Mouse (Mus musculus) spleen, adult 2 months (tissue): Measurements from ENCODE around the gene Rps27. TPM values are rescaled to one million over a fixed set of nuclear protein-coding genes. Genes with fewer than 3 reads are reported as not detected.

Source experiments
- DNase-seq, 2 experiments: peaks; one replicate each; pipeline versions ENCODE4 v3.0.0 to v3.0.0-alpha.2; 2012 to 2021; ENCODE audit warnings: low spot score in 2 of 2, low read depth in 1 of 2
- H3K27ac ChIP-seq: fragments of 200-500 bp; 2 replicates; pipeline ENCODE4 v1.5.1; 2012; ENCODE audit warnings: low read length, inconsistent platforms; ENCODE audit not compliant: insufficient read depth
- H3K27me3 ChIP-seq: fragments of 200-500 bp; 2 replicates; pipeline ENCODE4 v1.6.1; 2012; ENCODE audit warnings: mild to moderate bottlenecking, moderate library complexity, low read length, inconsistent platforms; ENCODE audit not compliant: control insufficient read depth, insufficient read depth
- H3K36me3 ChIP-seq: fragments of 200-500 bp; 2 replicates; pipeline ENCODE4 v1.6.1; 2012; ENCODE audit warnings: mild to moderate bottlenecking, low read length, inconsistent platforms; ENCODE audit not compliant: control insufficient read depth, insufficient read depth
- H3K4me1 ChIP-seq: fragments of 200-500 bp; 2 replicates; pipeline ENCODE4 v1.6.1; 2011; ENCODE audit warnings: inconsistent platforms; ENCODE audit not compliant: control insufficient read depth, insufficient read depth, insufficient read length
- H3K4me3 ChIP-seq: fragments of 200-500 bp; 2 replicates; pipeline ENCODE4 v1.5.1; 2011; ENCODE audit warnings: mild to moderate bottlenecking, inconsistent platforms; ENCODE audit not compliant: insufficient read depth, insufficient read length; ENCODE audit errors: extremely low read depth
- CTCF ChIP-seq: fragments of 200-500 bp; IDR thresholded peaks from 2 replicates; pipeline ENCODE4 v1.5.1; 2011; ENCODE audit warnings: mild to moderate bottlenecking, inconsistent platforms; ENCODE audit not compliant: insufficient read depth, insufficient read length, insufficient replicate concordance; ENCODE audit errors: extremely low read depth
- POLR2A ChIP-seq: fragments of 200-500 bp; IDR thresholded peaks from 2 replicates; pipeline ENCODE4 v1.6.1; 2011; ENCODE audit warnings: low read depth, low read length, inconsistent platforms
- WGBS: fragments of 180-500 bp; shearing (Covaris S2); methylation state at CpG from one replicate; pipeline ENCODE4 v1.1.7; 2018; 5-methylcytosine and 5-hydroxymethylcytosine counted together
- polyA plus RNA-seq: library from polyadenylated mRNA; depleted of rRNA; stranded (reverse); fragments of >200 nt; gene quantifications from 2 replicates; pipeline ENCODE4 v1.2.3, GENCODE M21; 2012

Gene Rps27
- polyA plus RNA-seq, 1 experiment, result 1,209 TPM

- peak overlapping the region; percentile 66; the same call in 1 of the 2 replicates for H3K4me3 ChIP-seq
- DNase-seq, result no peak
- TF ChIP-seq CTCF (no peak), POLR2A (no peak)
- no peaks in the 10 kb centered on the region for H3K27me3 ChIP-seq
- H3K36me3 ChIP-seq, result peaks cover 7% of the 10 kb centered on the region
- peaks cover 7% of the 10 kb centered on the region for H3K4me1 ChIP-seq
- 3% methylated on average over 3 of the region's 3 CpGs for WGBS
- H3K27ac ChIP-seq, result peak overlapping the region; percentile 93
These were observed 34.1 kb upstream of the Rps27 start for GRCm38 (mm10) chr3:90247630-90247959.

GRCm38 (mm10) chr3:90245406-90245805 is 32.0 kb upstream of the Rps27 start:
- Histone ChIP-seq H3K4me3 (no peak overlapping the region), H3K4me1 (peaks cover 11% of the 10 kb centered on the region), H3K36me3 (peaks cover 2% of the 10 kb centered on the region; the same call in 1 of the 2 replicates), H3K27ac (no peak overlapping the region), H3K27me3 (no peaks in the 10 kb centered on the region)
- TF ChIP-seq CTCF (no peak), POLR2A (no peak)
- WGBS, result 18% methylated on average over 2 of the region's 2 CpGs
- no peak for DNase-seq

- no peaks in the 10 kb centered on the region for H3K36me3 ChIP-seq
- WGBS, result 78% methylated on average over 19 of the region's 19 CpGs
- peaks cover 6% of the 10 kb centered on the region for H3K4me1 ChIP-seq
- H3K27ac ChIP-seq, result no peak within 1 kb of the TSS
- no peak for DNase-seq
- TF ChIP-seq POLR2A, result no peak
- no peak for TF ChIP-seq CTCF
- H3K27me3 ChIP-seq, result no peaks in the 10 kb centered on the region
- H3K4me3 ChIP-seq, result no peak within 1 kb of the TSS
These were observed 29.7 kb upstream of the Rps27 start, which contains the start of gene Creb3l4 for GRCm38 (mm10) chr3:90242984-90243775. TSS of gene Creb3l4 (minus strand) at chr3:90243512.

- Histone ChIP-seq H3K4me1 (peaks cover 4% of the 10 kb centered on the region), H3K27me3 (no peaks in the 10 kb centered on the region), H3K27ac (no peak overlapping the region), H3K4me3 (no peak overlapping the region), H3K36me3 (no peaks in the 10 kb centered on the region)
- no peak for DNase-seq
- 73% methylated on average over 10 of the region's 10 CpGs for WGBS
- TF ChIP-seq POLR2A (no peak), CTCF (no peak)
These were observed 28.4 kb upstream of the Rps27 start for GRCm38 (mm10) chr3:90241669-90242358.

GRCm38 (mm10) chr3:90241251-90241650 is 27.8 kb upstream of the Rps27 start:
- no peak for DNase-seq
- no peak overlapping the region for H3K4me3 ChIP-seq
- WGBS, result 41% methylated on average over 2 of the region's 2 CpGs
- no peak overlapping the region for H3K27ac ChIP-seq
- no peak for TF ChIP-seq CTCF
- TF ChIP-seq POLR2A, result no peak
- peaks cover 4% of the 10 kb centered on the region for H3K4me1 ChIP-seq
- no peaks in the 10 kb centered on the region for H3K27me3 ChIP-seq
- H3K36me3 ChIP-seq, result peaks cover 3% of the 10 kb centered on the region; the same call in 1 of the 2 replicates

- under 1% methylated on average over 61 of the region's 61 CpGs for WGBS
- DNase-seq, result peak; percentile 86 to 93
- peaks cover 4% of the 10 kb centered on the region; the same call in 1 of the 2 replicates for H3K4me1 ChIP-seq
- H3K27me3 ChIP-seq, result no peaks in the 10 kb centered on the region
- H3K4me3 ChIP-seq, result peak within 1 kb of the TSS; percentile 88
- H3K27ac ChIP-seq, result peak within 1 kb of the TSS; percentile 92
- H3K36me3 ChIP-seq, result peaks cover 19% of the 10 kb centered on the region
- TF ChIP-seq CTCF (no peak), POLR2A (peak; percentile 84)
These were observed 18.3 kb upstream of the Rps27 start, which contains the start of gene Jtb for GRCm38 (mm10) chr3:90231507-90232333. TSS of gene Jtb (plus strand) at chr3:90231597.
